Mouse (Mus musculus): ENCODE measurements around the gene Gm49337. TPM values are rescaled to one million over a fixed set of nuclear protein-coding genes. Genes with fewer than 3 reads are reported as not detected.
A peak's percentile ranks its signal among the peaks of the same experiment; 100 is the strongest.

Gm49337 gene
- total RNA-seq, 2 experiments from 2014 or later, result not detected

DNA sequence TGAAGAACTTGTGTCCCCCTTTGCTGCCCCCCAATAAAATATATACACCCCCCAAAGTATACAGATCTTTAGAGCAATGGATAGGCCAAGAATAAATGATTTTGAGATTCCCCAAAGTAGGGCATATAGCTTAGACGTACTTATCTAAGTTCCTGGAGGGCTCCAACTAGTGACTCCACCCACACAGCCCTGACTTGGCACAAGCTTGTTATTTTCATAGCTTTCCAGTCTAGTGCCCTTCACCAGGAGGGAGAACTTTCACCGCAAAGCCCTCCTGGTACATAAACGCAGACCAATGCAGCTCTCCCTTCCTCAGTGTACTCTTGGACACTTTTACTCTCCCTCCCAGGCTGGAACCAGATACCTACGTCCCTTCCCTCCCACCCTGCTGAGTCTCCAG is 11.0 kb upstream of the Gm49337 start:
- DNase-seq, result no peak

DNA sequence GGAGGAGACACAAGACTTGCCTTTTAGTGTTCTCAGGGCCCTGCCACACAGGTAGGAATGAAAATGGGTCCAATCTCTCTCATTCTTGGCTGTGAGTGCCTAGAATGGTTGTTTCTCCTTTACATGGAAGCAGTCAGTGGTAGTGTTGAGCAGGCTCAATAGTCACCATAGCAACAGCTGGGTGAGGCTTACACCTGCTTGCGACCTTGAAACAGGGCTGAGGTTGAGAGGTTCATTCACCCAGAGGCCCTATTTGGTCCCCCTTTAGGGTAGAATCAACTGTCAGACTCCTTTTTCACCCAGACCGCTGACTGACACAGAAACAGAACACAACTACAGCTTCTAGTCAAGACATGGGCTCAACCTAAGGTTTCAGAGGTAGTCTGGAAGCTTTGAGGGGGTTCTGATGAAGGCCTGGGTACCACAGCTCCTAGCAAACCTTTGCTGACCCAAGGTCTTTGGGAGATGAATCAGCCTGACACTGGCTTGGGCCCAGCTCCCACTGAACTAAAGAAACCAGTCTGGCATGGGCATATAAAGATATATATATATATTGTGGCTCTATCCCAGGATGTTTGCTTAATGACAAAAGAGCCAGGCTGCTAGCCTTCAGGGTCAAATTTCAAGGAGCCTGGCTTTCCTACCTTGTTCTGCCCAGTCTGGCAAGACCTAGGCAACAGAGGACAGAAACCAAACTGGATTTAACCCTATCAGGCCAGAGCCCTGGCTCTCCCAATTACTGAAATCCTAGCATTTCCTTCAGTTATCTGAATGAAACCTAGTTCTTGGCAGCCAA is 8.2 kb upstream of the Gm49337 start:
- no peak for DNase-seq

DNA sequence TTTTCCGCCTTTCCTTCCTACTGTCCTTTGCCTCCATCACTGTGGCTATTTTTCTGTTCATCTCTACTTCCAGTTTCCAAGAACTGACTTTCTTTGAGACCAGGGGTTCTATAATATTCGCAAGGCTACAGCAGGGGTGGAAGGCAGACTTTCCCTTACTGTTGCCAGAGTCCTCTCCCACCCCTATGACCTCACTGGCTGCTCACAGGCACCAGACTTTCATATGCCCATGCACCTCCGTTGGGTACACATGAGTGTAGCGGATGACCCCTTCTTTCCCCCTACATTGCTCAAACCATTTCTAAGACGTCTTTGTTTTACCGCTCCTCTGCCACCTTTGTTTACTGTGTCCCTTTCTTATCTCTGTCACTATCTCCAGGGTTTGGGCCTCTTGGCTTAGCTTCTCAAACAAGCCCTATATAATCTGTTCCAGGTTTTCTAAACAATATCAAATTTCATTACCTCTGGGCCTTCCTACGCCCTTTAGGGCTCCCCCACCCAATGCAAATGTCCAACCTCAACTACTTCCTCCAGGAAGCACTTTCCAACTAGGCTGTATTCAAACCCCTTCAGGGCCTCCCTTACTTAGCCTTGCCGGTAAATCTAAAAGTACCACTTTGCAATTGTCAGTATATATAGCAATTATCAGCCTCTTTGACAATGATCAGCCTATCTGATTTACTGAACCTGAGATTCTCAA is 7.3 kb upstream of the Gm49337 start:
- DNase-seq, result no peak

DNA sequence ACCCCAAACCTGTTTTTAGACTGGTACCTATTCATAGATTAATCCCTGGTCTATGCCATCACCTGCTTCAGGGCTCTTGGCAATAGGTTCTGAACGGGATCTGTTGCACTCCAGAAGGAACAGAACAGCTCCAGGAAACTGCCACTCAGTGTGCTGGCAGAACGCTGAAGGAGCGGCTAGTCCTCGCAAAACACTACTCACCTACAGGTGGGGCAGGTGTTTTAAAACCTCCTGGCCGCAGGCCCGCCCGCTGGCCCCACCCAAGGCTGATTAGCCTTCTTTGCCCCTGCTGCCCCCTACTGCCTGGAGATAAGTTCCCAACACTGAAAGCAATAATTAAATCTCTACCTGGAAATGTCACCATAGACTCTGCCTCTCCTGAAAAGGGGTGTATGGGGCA is 5.8 kb upstream of the Gm49337 start, which contains the start of gene Tspan1:
Gene Tspan1, minus strand, starts transcription at position 198 of the 400 bp plus-strand sequence.
- DNase-seq, result no peak

DNA sequence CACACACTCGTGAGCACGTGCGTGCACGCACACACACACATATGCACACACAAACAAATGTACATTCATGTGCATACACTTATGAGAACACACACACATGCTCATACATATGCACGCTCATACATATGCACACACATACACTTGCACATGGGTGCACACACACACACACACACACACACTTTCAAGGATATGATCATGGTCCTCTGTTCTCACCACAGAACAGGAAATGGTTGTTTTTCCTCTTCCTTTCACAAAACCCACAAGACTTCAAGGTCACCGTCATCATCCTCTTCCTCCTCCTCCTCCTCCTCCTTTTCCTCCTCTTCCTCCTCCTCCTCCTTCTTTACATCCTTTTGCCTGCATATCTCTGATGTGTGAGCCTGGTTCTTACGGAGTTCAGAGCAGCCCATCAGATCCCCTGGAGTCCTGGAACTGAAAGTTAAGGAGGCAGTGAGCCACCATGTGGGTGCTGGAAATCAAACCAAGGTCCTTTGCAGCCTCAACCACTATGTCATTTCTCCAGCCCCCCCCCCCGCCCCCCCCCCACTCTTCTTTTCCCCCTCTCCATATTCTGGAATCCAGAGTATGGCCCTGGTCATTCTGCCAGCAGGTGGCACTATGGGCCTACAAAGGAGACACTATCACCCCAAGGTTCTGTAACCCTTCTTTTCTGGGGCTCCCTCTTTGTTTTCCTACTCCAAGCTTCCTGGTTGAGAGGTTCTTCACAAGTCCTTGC is 4.4 kb upstream of the Gm49337 start:
- peak; percentile 80 for DNase-seq

DNA sequence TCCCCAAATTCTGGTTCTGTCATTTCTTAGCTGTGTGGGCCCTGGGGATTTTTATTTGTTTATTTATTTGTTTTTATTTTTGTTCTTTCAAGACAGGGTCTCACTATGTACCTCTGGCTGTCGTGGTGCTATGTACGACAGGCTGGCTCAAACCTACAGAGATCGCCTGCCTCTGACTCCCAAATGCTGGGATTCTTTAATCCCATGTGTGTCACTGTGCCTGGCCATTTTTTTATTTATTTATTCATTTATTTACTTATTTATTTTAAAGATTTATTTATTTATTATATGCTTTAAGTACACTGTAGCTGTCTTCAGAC is 3.9 kb upstream of the Gm49337 start:
- DNase-seq, result no peak

DNA sequence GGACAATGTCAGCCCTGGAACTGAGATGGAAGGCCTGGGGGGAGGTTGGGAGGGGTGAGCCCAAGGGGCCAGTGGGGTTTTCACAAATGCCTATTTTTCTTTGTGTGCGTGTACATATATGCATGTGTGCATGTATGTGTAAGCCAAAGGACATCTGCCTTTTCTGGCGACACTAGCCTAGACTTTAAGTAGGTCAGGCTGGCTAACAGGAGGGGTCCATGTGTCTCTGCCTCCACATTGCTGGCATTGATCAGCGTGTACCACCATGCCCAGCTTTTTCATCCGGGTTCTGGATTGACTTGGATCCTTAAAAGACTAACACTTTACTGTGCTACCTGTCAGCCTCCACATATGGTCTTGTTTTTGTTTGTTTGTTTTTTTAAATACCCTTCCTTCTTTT is 568 bp downstream of the Gm49337 start:
- no peak for DNase-seq

DNA sequence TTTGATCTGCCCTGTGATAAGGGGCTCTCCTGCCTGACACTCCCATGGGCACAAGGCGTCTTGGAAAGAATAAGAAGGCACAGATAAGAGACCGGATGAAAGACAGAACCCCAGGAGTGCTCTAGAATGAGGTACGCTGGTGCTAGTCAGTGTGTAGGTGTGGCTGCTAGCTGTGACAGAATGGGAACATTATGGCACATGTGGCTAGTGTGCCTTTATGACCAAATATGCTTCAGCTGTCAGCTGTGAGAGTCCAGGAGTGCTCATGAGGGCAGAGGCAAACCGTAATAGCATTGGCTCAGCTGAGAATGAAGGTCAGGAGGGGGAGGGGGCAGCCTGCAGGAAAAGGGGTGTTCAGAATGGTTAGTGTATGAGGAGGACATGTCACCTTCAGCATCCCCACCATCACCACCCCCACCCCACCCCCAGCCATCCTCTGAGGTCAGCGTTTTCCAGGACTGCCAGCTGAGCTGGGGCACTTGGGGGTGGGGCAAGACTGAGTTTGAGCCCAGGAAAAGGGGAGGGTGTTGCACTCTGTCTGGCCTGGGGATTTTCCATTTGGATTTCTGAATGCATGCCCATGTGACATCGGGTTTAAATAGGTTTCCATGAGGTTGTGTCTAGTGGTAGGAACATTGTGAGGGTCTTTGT is 1.4 kb downstream of the Gm49337 start:
- DNase-seq, result no peak

DNA sequence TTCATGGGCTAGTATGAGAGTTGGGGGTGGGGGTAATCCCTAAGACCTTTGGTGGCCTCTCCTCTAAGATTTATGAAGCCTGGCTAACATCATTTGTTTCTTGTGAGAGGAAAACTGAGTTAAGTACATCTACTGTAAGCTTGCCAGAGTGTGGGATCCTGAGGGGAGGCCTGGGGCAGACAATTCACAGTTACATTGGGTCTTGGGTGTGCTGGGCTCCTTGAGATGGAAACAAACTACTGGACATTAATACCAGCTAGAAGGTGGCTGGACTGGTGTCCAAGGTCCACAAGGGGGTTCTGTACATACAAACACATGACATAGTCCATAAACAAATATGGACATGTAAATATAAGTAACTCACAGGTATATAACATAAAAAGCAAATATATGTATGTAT is 2.0 kb downstream of the Gm49337 start:
- no peak for DNase-seq

DNA sequence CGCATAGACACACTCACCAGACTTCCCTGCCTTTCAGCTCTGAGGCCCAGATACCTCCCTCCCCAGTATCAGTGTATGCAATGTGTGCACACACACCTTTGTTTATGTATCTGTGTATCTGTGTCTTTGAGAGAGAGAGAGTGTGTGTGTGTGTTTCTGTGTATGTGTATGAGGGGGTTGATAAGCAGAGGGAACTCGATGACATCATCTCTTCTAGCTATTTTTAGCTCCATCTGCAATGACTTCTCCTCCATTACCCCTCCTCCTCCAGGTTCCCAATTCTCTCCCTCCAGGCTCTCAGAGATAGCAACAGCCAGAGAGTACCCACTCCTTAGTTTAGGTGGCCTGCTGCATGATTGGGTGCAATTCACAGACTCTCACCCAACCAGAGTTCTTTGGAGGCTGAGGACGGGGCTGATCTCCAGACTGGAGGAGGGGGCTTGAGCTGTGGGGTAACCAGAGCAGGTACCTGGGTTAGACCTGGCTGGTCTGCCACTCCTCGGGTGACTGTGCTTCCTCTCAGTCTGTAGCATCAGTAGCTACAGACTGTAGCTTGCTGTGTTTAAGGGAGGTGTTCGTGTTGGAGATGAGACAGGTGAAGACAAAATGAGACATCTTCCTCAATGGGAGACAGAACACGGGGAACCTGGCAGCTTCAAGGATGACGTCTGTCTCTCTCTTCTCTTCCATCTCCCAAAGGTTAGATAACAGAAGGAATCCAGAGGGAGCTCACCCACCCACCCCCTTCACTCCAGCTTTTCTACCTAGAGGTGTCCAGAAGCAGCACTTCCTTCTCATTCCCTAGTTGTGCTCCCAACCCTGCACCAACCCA is 2.7 kb downstream of the Gm49337 start:
- DNase-seq, result no peak

DNA sequence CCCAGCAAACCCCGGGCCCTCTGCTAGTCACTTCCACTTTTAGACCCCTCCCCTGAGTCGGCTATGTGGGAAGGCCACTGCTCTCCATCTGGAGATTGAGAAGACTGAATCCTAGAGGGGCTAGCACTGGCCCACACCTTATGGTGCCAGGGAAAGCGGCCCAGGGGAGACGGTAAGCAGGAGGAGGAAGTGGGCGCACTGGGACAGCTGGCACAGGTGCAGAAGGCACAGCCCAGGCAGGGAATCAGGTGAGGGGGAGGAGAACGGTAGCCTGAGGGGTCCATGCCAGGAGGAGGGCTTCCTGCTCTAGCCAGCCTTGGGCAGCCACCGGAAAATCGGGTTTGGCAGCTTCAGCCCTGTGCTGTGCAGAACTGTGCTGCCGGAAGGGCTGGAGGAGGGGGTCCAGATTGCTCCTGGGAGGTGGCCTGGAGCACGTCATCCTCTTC is 3.4 kb downstream of the Gm49337 start:
- peak; percentile 55 for DNase-seq

DNA sequence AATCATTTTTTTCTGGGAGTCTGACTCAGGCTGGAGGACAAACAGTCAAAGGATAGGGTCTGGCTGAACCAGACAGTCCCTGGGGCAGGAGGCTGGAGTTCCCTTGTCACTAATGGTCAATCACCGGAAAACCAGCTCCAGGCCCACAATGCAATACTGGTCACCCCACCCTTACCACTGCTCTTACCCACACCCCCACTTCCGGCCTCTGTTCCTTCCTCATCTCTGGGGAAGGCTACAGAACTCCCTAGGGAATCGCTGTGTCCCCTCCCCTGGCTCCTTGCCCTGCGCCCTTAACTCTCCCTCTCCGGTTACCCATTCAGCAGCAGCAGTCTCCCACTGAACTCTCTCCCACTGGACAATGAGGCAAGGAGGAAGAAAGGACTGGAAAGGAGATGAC is 4.0 kb downstream of the Gm49337 start:
- DNase-seq, result peak; percentile 40

DNA sequence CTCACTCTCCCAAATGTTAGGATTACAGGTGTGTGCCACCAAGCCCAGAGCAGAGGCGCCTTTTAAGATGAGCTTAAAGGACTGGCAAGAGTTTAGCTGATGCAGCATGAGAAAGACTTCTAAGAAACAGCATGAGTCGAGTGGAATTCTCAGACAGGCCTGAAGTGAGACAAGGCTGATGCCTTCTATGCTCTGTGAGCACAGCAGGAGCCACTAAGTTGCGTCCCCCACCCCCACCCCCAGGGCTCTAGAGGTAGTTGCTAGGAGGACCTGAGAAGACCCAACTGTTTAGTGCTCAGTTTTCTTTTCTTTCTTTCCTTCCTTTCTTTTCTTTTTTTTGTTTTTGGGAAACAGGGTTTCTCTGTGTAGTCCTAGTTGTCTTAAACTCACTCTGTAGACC is 8.9 kb downstream of the Gm49337 start:
- no peak for DNase-seq

DNA sequence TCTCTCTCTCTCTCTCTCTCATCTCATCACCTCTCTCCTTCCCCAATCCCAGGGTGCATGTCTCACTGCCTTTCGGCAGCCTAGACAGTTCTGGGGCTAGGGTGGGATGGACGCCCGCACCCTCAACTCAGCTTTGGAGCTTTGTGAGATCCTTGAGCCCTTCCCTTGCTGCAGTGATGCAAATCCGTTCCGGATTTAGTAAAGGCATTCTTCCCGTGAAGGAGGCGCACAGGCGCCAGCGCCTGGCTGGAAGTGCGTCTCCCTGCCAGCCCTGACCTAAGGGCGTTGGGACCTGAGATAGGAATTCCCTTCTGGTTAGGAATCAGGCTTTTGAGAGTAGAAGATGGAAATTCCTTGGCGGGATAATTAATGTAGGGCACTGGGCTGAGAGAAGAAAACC is 9.6 kb downstream of the Gm49337 start:
- DNase-seq, result peak; percentile 15

DNA sequence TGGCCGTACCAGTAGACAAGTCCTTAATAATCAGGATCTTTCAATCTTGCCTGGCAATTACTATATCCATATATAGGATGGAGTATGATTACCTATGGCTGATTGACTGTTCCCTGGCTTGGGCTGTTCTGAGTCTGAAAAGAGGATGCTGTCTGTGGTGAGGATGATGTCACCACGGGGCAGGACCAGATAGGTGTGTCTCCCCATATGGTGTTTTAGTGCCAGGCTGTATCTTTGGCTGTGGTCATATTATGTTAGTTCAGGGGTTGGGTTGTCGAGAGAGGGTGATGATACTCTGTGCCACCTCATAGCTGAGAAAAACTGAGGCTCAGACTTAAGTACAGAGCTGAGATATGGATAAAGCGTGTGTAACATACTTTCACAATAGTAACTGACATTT is 11.9 kb downstream of the Gm49337 start:
- DNase-seq, result no peak

DNA sequence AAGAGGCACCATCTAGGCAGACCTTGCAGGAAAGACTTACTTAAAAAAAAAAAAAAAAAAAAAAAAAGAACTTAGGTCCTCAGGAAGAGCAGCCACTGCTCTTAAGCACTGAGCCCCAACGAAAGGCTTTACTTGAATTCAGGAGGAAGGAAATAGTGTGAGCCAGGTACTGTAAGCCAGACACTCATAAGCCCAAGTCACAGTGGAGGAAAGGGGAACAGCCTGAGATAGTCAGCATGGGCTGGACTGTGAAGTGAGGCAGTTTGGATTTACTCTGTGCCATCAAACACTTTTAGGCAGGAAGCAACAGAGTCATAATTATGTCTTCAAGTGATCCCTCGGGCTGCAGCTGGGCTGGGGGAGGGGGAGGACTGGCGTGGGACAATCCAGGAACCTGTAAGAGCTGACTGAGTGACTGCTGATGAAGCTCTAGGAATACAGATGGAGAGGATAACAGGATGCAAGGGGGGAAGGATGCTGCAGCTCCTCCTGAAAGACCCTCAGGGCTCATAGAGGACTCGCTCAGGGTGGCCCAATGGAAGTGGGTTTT is 19.2 kb downstream of the Gm49337 start:
- DNase-seq, result no peak

DNA sequence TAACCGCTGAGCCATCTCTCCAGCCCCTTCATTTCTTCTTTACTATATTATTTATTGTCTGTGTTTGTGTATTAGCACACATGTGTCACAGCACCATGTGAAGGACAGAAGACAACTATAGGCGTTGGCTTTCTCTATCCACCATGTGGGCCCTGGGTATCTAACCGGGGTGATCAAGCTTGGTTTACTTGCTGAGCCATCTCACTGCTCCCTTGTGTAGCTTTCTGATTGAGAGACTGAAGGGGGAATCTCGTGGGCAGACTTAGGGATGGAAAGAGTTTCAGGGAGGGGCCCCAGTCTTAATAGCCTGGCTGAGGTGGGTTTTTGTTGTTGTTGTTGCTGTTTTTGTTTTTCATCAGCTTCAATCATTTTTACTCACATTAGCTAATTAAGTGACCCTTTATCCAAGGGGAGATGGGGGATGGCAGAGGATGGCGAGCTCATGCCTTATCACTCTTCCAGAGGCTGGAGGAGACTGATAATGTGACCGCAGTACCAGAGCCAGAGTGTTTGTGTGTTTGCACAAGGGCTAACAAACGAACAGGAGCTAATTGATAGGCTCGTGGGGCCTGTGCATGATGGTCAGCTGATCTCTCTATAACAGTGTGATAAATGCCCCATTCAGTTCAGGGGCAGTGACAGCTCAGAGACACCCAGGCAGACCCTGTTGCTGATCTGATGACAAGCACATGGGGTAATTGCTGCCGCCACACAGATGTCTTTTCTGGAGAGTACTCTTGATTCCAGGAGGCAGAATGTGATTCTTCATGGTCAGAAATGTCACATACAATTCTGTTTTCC is 20.6 kb downstream of the Gm49337 start:
- DNase-seq, result no peak

DNA sequence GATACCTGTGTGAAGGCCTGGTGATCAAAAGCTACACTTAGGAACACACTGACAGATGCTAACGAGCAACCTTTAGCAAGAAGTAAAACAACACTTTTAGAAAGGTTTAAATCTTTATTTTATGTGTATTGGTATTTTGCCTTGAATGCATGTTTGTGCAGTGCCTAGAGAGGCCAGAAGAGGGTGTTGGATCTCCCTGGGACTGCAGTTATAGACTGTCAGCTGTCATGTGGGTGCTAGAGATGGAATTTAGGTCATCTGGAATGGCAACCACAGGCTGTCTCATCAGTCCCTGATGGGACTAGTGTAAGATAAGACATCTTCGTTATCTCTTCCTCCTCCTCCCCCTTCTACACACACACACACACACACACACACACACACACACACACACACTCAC is 25.2 kb downstream of the Gm49337 start:
- DNase-seq, result no peak

DNA sequence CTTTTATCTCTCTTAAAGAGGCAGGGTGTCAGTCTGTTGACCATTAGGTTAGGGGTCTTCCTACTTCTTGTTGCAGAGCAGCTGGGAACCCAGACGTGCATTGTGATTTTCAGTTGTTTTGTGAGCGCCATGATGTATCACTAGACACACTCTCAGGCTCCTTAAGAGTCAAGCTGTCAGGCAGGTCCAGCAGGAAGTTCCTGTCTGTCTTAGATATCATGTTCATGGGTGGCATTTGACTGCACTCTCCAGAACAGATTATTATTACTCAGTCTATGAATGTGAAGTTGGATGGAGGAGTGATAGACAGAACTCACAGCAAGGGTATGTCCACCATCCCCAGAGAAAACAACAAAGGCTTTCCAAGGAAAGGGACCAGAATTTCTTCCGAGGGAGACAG is 31.2 kb downstream of the Gm49337 start:
- DNase-seq, result no peak

DNA sequence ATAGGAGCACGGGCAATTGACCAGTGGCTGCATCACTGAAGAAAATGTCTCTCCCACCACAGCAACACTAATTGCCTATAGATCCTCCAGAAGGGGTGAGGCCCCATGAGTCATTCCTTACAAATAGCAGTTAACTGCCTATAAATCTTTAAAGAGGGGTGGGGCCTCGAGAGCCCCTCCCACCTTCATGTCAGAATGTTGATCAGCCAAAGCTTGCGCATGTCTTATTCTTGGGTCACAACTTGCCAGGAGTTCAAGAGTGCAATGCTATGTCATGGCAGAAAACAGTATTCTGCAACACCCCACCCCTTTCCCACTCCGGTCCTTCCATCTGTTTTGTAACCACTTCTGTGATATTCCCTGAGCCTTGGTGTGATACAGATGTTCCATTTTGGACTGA is 33.3 kb downstream of the Gm49337 start:
- no peak for DNase-seq

DNA sequence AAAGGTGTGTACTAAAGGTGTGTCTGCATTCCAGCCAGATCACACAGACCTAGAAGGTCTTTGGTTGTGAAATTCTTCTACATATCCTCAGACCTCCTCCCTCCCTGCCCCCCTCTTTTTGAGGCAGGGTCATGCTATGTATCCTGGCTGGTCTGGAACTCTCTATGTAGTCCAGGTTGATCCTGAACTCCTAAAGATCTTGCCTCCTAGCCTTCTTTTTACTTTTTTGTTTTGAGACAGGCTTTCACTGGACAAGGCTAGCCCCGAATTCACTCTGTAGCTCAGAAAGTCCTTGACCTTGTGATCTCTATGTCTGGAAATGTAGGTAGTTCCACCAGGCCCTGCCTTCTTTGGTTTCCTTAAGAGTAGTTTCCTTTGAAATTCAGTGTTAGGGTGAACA is 35.7 kb downstream of the Gm49337 start:
- no peak for DNase-seq

Measured in gastrocnemius, postnatal 10 days (tissue).